Comparison of ENCODE assay signal across 8 mouse cellular contexts in genomic region chr7:133636738-133637352, GRCm38 (mm10). TPM values are rescaled to one million over a fixed set of nuclear protein-coding genes. Genes with fewer than 3 reads are reported as not detected.
DNase-seq lines count a peak whose midpoint lies in the region; ATAC-seq and TF ChIP-seq lines count a peak whose summit lies in the region.

No protein-coding gene starts in this region.

- H3K4me1 ChIP-seq in hindbrain, postnatal 0 days (ENCODE audit: insufficient read depth, low read length), result peaks cover 7% of the 10 kb centered on the region; the same call in 1 of the 2 replicates

- no peak; the same call in 1 of the 2 replicates for ATAC-seq in hindbrain, postnatal 0 days
- ATAC-seq in megakaryocyte, adult 5-6 weeks (ENCODE audit: poor library complexity, severe bottlenecking), result peak; percentile 58

- intact Hi-C loops in left cerebral cortex, adult 2 months (cut with DNase I), result loop anchor here (2.0 to 10.0 kb wide), 4 partner anchors 514 to 782 kb away; partner anchors contain the start of genes Abraxas2, Eef1akmt2 and Fgfr2

- H3K36me3 ChIP-seq in hindbrain, postnatal 0 days (ENCODE audit: insufficient read depth, low read length), result peaks cover 8% of the 10 kb centered on the region; the same call in 1 of the 2 replicates

- WGBS in hindbrain, postnatal 0 days, result 1% methylated on average over 21 of the region's 21 CpGs

- no peaks in the 10 kb centered on the region for H3K27me3 ChIP-seq in hindbrain, postnatal 0 days (ENCODE audit: insufficient read depth, low read length)

- H3K4me2 ChIP-seq in hindbrain, postnatal 0 days (ENCODE audit: low read depth, low read length), result peak overlapping the region; percentile 68

- peak overlapping the region; percentile 64 for H3K9ac ChIP-seq in hindbrain, postnatal 0 days (replicated peaks; ENCODE audit: low read length)

- DNase-seq in T-cell, adult 2 months (ENCODE audit: low spot score), result peak; percentile 86
- DNase-seq in cerebellum, postnatal 36 days, result peak; percentile 94 to 98
- DNase-seq in gastrocnemius, adult 18-20 months (ENCODE audit: low spot score), result peak; percentile 90
- peak; percentile 93 for DNase-seq in hindbrain, postnatal 0 days (ENCODE audit: low spot score)
- peak; percentile 84 to 94 for DNase-seq in left cerebral cortex, adult 2 months (ENCODE audit: extremely low spot score in 1 of 2, low spot score in 2 of 2)
- peak; percentile 92 to 97 for DNase-seq in right cerebral cortex, adult 2 months (ENCODE audit: low spot score in 2 of 2)
- DNase-seq in urinary bladder, postnatal 14 days (ENCODE audit: low spot score), result peak; percentile 91

- peak overlapping the region; percentile 92 for H3K27ac ChIP-seq in hindbrain, postnatal 0 days
- peak overlapping the region; percentile 88 for H3K27ac ChIP-seq in left cerebral cortex, adult 2 months

- H3K4me3 ChIP-seq in hindbrain, postnatal 0 days (ENCODE audit: low read length), result peak overlapping the region; percentile 78
- H3K4me3 ChIP-seq in left cerebral cortex, adult 2 months, result peak overlapping the region; percentile 85

- peak; percentile 85 for TF ChIP-seq CTCF in hindbrain, postnatal 0 days (IDR thresholded peaks at IDR 0.05; ENCODE audit: low read depth)
- peak; percentile 83 for TF ChIP-seq CTCF in left cerebral cortex, adult 2 months (IDR thresholded peaks at IDR 0.05)

- H3K9me3 ChIP-seq in hindbrain, postnatal 0 days (ENCODE audit: low read length), result no peaks in the 10 kb centered on the region

RNA-seq across cellular contexts. Expression of gene Edrf1, which starts 0.5 kb away (rescaled TPM):
- total RNA-seq in gastrocnemius, adult 18-20 months (2021), result 1 to 10 TPM; 7.8 to 8.3 TPM
- total RNA-seq in hindbrain, postnatal 0 days (2014; rRNA removed), result 13.5 and 20.5 TPM in 2 replicates
- polyA plus RNA-seq in hindbrain, postnatal 0 days (2015; fragmentation: Nextera tagmentation; extraction: Ambion mirVana), result 8.6 and 8.7 TPM in 2 replicates
- total RNA-seq in left cerebral cortex, adult 2 months (2021), result 10 to 100 TPM; 22.7 to 26.6 TPM
- total RNA-seq in megakaryocyte, adult 5-6 weeks (2015), result 10.3 and 10.5 TPM in 2 replicates
- total RNA-seq in megakaryocyte, adult 5-6 weeks (2017), result 14.6 and 24.0 TPM in 2 replicates

RNA-seq across cellular contexts. Expression of gene Tex36, which starts 34.9 kb away (rescaled TPM):
- total RNA-seq in gastrocnemius, adult 18-20 months (2021), result not detected
- total RNA-seq in hindbrain, postnatal 0 days (2014; rRNA removed), result not detected in 2 replicates
- 0.25 TPM in 1 of 2 replicates, not detected in the other for polyA plus RNA-seq in hindbrain, postnatal 0 days (2015; fragmentation: Nextera tagmentation; extraction: Ambion mirVana)
- not detected for total RNA-seq in left cerebral cortex, adult 2 months (2021)
- not detected in 2 replicates for total RNA-seq in megakaryocyte, adult 5-6 weeks (2015)
- total RNA-seq in megakaryocyte, adult 5-6 weeks (2017), result not detected in 2 replicates

RNA-seq across cellular contexts. Expression of gene Mmp21, which starts 43.0 kb away (rescaled TPM):
- not detected for total RNA-seq in gastrocnemius, adult 18-20 months (2021)
- 0.11 TPM in 1 of 2 replicates, not detected in the other for total RNA-seq in hindbrain, postnatal 0 days (2014; rRNA removed)
- 0.10 TPM in 1 of 2 replicates, not detected in the other for polyA plus RNA-seq in hindbrain, postnatal 0 days (2015; fragmentation: Nextera tagmentation; extraction: Ambion mirVana)
- under 1 TPM in 1 of 2 experiments, not detected in 1; 0.16 TPM for total RNA-seq in left cerebral cortex, adult 2 months (2021)
- total RNA-seq in megakaryocyte, adult 5-6 weeks (2015), result not detected in 2 replicates
- total RNA-seq in megakaryocyte, adult 5-6 weeks (2017), result not detected in 2 replicates
